Mouse (Mus musculus): Measurements from ENCODE around the gene Tmem178b.

The Tmem178b gene

GRCm38 (mm10) chr6:39917729-39918128 lies 44.7 kb downstream of the Tmem178b start:
- DNase-seq (ENCODE audit: low spot score): no peak

GRCm38 (mm10) chr6:39919011-39919709 lies 46.1 kb downstream of the Tmem178b start:
- DNase-seq (ENCODE audit: low spot score): no peak

DNA sequence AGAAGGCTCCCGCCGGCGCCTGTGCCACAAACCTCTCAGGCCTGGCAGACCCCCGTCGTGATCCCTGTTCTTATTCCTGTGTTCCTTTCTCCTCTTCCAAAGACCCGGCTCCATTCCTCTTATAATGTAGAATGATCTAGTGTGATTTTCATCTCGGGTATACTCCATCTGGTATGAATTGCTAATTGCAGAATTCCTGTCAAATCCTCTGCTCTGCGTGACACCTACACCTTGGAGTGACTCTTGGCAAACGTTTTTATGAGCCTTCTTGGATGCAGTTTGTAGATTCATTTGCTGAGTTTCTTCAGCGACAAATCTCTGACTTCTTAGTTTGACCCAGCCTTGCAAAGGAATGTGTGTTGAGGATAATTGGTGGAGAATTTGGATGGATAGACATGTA lies 53.4 kb downstream of the Tmem178b start:
- no peak for DNase-seq (ENCODE audit: low spot score)

DNA sequence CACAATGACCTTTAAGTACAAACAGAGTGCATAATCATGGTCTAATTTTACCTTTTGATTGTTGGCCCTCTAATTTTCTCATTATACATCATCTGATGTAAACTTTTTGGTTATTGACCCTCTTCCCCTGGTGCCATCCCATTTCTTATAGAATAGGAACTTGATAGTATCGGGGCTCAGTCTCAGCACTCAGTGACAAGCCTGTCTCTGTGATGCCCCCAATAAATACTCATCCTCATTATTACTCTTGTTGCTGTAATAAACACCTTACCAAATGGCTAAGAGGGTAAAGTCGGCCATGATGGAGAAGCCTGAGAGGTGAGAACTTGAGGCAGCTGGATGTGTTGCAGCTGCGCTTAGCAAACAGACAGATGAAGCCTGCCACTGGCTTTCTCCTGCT lies 63.5 kb downstream of the Tmem178b start:
- no peak for DNase-seq (ENCODE audit: low spot score)

DNA sequence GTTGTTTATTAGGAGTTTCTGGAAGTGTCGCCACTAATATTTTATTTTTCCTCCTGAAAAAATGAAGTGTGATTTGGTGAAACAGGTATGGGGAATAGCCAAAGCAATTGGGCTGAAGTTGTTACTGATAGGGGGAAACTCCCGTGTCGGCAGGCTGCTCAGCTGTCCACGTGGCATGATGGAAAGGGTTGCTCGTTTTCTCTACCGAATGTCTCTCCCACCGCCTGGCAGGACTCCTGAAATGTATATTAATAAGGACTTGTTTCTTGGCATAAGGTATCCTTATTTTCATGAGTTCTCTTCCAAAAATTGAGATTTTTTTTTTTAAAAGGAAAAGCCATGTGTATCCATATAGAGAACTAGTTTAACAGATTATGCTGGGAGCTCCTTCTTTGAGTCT lies 67.8 kb downstream of the Tmem178b start:
- DNase-seq (ENCODE audit: low spot score): no peak

- DNase-seq (ENCODE audit: low spot score): no peak
Observed at GRCm38 (mm10) chr6:39944854-39945253, 71.8 kb downstream of the Tmem178b start.

GRCm38 (mm10) chr6:39945670-39946440 lies 72.8 kb downstream of the Tmem178b start:
- no peak for DNase-seq (ENCODE audit: low spot score)

- DNase-seq (ENCODE audit: low spot score): no peak
Observed at GRCm38 (mm10) chr6:39946601-39947000, 73.5 kb downstream of the Tmem178b start.

DNA sequence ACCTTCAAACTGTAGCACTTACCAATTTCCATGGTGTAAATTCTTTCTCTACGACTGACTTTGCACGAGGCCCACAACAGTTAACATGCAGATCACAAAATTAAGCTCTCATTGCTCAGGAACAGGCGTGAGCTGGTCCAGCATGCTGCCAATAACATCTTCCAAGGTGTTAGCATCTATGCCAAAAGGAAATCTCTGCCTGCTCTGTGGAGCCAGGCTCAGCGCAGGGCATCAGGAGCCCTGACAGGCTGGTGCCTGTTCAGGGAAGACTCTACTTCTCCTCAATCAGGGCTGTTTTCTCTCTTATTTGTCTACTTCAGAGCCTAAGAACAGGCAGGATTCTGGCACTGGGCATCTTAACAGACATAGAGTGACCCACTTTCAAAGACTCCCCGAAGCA lies 80.9 kb downstream of the Tmem178b start:
- no peak for DNase-seq (ENCODE audit: low spot score)

GRCm38 (mm10) chr6:39955211-39955610 lies 82.1 kb downstream of the Tmem178b start:
- DNase-seq (ENCODE audit: low spot score): no peak

DNA sequence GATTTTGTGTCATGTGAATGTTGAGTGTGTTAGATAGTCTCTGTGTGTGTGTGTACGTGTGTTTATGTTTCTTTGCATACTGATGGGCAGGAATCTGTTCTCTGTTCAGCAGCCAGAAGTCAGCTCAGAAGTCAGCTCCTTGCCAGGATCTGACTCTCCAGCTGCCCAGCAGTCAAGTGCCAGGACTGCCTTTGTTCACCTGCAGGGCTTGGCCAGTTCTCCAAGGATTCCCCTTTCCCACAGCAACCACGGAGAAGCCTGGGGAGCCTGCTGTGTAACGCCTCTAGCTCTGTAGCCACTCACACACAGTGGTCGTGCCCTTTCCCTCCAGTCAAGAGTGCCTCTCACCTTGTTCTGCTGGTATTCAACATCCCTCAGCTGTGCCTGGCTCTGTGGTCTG lies 91.5 kb downstream of the Tmem178b start:
- no peak for DNase-seq (ENCODE audit: low spot score)

DNA sequence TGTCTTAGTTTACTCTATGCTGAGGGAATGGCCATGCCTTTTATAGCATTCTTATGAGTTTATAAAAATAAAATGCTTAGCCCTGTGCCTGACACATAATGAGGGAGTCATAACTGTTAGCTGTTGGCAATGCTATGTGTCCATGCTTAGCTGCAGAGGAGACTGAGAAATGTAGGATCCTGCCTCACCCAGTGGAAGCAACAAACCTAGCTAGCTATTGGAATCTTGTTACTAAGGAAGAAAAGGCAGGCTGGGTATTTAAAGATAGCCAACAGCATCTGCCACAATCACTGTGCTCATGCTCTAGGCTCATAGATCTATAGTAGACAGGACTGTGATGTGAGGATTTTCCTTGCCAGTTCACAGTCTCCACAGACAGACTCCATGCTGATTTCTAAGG lies 97.2 kb downstream of the Tmem178b start:
- no peak for DNase-seq (ENCODE audit: low spot score)

DNA sequence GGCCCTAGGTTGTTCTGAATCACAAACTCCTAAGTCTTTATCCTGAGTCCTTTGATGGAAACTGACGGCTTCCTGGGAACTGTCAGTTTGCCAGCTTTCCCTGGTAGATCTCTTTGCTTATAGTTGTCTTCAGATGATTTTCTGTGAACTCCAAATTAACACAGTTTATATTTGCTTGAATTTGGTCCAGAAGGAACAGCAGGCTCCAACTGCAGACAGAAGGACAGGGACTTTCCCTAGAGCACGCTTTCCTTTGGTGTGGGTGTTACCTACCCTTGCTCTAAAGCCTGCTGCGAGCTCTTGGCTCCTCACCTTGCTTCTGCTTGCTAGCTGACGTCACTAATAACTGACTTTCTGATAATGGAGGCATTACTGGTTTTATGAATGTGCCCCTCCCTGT lies 105.9 kb downstream of the Tmem178b start:
- DNase-seq (ENCODE audit: low spot score): no peak

GRCm38 (mm10) chr6:39990772-39991171 lies 117.7 kb downstream of the Tmem178b start:
- no peak for DNase-seq (ENCODE audit: low spot score)

- no peak for DNase-seq (ENCODE audit: low spot score)
Observed at GRCm38 (mm10) chr6:39991922-39992321, 118.9 kb downstream of the Tmem178b start.

GRCm38 (mm10) chr6:40006006-40006765 lies 133.1 kb downstream of the Tmem178b start:
- no peak for DNase-seq (ENCODE audit: low spot score)

DNA sequence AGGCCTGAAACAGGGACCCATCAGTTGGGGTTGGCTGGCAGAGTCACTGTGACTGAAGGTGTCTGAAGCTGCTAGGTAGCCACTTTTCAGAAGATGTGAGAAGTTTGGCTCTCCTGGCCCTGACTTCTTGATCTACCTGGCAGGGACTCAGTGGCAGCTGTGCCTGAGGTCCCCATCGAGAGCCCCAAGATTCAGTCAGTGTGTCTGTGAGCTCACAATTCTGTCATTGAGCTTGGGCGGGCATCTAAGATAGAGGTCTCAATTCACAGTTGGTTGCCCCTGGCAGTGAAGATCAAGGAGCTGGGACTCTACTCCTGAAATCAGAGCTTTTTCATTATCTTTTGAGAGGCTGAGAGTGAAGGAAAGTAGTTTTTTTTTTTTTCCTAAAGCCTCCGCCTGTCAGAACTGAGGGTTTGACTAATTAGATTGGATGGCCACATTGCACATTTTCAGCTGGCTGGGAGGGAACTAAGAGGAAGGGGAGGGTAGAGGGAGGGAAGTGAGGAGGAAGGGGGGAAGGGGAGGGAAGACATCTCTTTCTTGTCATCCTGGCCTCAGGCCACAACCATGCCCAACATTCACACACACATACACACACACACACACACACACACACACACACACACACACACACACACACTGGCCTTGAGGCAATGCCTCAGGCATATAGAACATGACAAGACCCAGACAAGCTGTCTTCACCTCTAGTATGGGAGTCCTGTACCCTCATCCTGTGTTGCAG lies 135.3 kb downstream of the Tmem178b start:
- no peak for DNase-seq (ENCODE audit: low spot score)

DNA sequence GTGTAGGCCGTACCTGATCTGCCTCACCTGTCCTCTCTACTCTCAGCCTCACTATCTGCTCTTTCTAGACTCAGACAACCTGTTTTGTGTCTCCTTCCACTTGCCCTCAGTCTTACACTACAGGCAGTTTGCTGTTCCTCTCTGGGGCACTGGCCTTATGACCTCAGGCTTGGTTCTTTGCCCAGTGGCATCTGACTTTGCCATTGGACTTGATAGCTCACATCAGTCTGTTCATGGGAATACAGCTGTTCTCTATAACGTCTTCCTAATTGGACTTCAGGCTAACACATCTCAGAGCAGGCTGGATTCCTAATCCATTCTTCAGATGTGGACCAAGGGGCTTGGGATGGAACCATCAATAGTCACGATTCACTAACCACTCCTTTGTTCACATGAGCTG lies 136.6 kb downstream of the Tmem178b start:
- DNase-seq (ENCODE audit: low spot score): no peak

DNA sequence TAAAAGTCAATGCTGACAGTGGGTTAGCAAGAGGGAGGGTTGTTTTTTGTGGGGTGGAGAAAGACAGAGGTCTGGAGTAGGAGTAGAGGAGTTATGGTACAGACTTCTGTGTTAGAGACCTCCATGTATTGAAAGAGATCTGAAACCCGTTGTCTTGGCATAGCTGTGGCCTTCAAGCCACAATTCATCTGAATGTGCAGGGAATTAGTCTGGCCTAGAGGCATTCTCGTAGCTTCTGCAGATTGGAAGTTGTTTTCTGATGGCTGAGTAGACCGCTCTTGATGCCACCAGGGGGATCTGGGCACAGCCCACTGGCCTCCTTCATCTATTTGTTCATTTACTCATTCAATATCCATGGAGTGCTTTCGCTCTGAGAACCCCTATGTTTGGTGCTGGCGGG lies 138.0 kb downstream of the Tmem178b start:
- no peak for DNase-seq (ENCODE audit: low spot score)

DNA sequence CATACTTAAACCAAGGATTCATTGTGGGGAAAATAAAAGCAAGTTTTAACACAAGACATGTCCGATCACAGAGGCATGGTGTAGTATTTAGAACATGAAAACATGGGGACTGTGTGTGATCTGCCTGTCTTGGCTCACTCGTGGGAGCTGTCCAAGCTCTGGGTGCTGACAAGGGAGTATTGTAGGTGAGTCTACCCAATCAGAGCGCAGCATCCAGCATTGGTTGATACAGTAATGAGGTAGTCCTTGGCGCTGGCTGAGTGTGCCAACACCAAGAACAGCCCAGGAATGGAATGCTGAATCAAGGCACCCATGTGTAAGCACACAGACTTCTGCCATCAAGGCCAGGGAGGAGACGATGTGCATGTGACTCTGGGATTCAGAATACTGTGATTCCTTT lies 138.5 kb downstream of the Tmem178b start:
- no peak for DNase-seq (ENCODE audit: low spot score)

DNA sequence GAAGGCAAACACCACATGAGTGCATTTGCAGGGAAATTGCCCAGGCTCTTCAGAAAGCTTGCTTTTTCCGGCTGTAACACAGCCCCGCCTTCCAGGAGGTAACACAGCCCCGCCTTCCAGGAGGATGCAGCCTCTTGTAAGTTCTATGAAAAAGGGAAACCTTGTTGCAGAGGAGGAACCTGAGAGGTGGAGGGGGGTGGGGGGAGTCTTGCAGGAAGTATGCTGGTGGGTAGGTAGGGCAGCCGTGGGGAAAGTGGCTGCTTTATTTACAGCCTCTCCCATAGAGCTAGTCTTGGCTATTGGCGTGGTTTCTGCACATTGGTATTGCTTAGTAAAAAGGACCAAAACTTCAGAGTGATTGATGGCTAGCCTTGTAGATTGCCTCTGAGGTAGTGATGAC lies 140.3 kb downstream of the Tmem178b start:
- DNase-seq (ENCODE audit: low spot score): peak; percentile 15

DNA sequence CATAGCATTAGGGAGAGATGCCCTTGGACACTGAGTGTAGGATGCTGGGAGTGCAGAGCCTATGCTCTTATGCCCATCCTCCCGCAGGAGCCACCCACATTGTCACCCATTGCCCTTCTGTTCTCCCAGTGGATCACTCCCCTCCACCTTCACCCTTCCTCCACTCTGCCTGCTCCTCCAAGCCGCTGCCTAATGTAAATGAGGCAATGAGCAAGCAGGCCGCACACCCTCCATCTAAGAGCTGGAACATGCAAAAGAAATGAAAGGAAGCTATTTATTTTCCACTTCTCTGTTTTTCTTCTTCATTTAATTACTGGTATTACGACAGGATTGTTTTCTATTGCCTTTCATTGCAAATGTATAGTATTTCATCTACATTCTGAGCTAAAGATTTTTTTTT lies 142.1 kb downstream of the Tmem178b start:
- DNase-seq (ENCODE audit: low spot score): no peak
